Mouse (Mus musculus): ENCODE measurements around the gene Six6.
A peak's percentile ranks its signal among the peaks of the same experiment; 100 is the strongest.

Six6 gene

DNA sequence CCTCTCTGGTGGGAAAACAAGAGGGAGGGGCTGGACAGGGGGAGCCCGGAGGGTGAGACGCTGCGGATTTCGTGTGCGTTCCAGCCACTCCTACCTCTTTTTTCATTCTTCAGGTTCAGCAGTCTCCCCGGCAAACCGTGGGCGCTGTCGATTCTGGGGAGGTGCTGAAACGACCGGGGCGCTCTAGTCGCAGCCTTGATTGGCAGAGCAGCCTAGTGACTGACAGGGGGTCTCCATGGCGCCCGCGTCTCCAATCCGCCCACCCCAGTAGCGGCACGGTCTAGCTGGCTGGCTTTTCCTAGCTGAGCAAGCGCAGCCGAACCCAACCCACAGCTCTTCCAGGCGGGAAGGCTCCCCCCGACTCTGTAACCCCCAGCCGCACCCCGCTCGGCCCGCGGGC, at the start of gene Six6:
Six6 (plus strand) TSS at position 277 of the 400 bp plus-strand sequence.
- peak; percentile 86 for DNase-seq (ENCODE audit: low read depth, low spot score)

DNA sequence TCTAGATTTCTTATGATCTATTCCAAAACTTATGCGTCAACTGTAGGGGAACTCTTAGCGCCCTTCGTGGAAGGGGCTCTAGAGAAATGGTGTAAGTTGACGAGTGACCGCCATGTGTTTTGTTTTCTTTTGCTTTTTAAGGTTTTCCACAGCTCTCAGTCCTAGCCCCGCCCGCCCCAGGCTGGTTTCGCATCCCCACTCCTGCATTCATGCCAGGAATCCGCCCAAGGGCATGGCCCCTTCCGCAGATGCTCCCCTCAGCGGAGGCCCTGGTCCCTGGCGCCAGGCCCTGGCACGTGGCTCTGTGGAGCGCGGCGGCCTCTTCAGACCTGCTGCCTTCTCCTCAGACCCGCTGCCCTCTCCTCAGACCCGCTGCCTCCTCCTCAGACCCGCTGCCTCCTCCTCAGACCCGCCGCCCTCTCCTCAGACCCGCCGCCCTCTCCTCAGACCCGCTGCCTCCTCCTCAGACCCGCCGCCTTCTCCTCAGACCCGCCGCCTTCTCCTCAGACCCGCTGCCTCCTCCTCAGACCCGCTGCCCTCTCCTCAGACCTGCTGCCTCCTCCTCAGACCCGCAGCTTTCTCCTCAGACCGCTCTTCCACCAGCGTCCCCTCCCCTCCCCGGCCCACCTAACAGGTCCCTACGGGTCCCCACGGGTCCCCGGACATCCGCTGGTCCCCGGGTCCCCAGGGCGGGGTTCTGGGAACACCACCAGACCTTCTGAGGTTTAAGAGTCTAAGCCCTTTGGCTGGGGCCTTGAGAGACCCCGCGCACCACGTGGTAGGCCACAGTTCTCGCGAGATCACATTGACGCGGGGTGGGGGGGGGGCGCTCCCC, 22.3 kb upstream of the Six6 start:
- peak; percentile 84 for DNase-seq (ENCODE audit: low read depth, low spot score)

DNA sequence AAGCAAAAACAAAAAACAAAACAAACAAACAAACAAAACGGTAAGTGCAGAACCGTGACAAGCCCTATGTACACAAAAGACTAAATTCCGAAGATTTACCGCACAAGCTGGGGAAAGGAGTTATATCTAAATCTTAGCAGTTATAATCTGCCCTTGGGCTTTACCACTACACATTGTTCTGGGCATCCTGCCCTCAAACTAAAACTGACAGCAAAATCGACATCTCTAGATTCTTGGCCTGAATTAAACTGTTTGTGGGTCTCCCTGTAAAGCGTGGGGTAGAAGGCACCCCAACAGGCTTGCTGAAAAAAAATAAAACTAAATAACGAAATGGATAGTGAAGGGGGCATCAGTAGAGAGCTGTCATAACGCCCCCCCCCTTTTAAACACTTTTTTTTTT, 2.9 kb upstream of the Six6 start:
- no peak for DNase-seq (ENCODE audit: low read depth, low spot score)

DNA sequence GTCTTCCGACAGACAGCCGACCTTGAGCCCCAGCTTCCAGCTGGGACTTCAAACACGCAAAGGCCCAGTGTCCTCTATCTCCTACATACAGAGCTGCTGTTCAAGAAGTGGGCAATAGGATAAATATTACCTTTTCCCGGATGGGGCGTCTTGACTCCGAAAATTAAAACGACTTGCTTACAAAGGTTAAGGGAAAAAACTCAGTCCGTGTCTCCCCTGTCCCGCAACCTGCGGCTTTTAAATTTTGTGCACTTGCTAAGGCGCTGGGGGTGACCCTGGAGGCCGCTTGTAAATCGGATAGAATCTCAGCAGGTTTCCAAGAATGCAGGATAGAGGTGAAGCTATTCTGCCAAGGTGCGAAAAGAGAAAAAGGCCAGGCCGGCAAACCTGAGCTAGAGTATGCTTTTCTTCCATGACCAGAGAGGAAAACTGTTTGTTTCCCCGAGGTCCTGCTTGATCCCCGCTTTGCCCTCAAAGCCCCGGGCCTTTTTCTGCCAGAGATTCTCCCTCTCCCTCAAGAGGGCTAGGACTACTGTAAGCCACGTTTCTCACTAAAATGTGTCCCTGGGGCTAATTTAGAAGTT, 2.1 kb upstream of the Six6 start:
- DNase-seq (ENCODE audit: low read depth, low spot score), result peak; percentile 12

DNA sequence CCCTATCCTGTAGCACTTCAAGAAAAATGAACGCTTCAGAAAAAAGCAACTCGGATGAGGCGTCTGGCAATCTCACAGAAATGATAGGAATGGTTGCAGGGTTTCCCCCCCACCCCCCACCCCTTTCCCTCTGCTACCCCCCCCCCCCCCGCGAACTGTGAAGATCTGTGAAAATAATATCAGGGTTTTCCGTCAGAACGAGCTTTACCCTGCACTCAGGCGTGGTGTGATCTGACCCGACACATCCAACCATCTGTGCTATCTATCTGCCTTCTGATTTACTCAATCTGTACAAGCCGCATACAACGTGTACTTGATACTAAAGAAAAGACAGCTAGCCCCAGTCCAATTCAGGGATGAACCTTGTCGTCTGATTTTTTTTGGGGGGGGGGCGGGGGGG, 1.5 kb upstream of the Six6 start:
- no peak for DNase-seq (ENCODE audit: low read depth, low spot score)

DNA sequence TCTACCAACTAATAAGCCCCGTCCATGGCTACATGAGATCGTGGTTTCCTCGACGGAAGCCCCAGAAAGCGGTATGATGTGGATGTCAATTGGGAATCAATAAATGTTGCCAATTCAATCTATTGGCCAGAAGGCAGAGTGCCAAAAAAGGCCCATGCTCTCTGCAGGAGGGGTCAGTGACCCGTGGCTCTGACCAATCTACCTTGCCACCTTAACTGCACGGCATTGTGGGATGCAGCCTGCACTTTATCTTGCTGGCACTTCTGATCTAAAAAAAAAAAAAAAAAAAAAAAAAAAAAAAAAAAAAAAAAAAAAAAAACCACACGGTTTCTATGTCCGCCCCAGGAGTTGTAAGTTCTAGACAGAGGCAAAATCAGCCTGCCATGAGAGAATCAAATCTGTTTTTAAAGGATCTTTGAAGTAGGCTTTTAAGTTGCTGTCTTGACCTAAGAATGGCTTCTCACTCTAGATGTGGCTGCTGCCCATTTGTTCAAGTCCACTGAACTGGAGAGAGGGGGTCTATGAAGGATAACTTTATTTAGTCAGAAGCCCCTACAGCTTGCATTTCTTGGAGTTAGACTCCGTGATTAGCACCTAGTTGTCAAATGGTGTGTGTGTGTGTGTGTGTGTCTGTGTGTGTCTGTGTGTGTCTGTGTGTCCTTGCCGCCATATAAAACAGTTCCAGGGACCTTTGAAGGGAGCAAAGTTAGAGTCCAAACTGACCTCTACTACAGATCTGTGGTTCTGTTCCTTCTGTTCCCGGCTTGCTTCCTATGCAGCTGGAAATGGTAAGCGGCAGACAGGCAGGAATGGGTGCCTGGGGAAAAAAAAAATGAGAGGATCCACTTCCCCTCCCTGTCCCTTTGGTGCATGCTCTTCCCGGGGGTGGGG, 847 bp upstream of the Six6 start:
- no peak for DNase-seq (ENCODE audit: low read depth, low spot score)

DNA sequence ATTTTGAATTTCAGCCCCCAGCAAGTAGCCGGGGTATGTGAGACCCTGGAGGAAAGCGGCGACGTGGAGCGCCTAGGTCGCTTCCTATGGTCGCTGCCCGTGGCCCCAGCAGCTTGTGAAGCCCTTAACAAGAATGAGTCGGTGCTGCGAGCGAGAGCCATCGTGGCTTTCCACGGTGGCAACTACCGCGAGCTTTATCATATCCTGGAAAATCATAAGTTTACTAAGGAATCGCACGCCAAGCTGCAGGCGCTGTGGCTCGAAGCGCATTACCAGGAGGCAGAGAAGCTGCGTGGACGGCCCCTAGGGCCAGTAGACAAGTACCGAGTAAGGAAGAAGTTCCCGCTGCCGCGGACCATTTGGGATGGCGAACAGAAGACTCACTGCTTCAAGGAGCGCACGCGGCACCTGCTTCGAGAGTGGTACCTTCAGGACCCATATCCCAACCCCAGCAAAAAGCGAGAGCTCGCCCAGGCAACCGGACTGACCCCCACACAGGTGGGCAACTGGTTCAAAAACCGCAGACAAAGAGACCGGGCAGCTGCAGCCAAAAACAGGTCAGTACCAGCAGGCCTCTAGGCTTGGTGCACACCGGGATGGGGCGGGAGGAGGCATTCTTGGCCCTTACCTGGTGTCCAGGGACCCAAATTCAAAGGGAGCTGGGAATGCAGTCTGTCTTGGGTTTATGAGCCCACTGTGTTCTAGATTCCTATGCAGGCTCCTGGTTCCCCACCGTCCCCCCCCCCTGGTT, 554 bp downstream of the Six6 start, which contains the start of gene 4930447C04Rik:
4930447C04Rik (minus strand) TSS at position 704 of the 751 bp plus-strand sequence.
- DNase-seq (ENCODE audit: low read depth, low spot score), result peak; percentile 48

DNA sequence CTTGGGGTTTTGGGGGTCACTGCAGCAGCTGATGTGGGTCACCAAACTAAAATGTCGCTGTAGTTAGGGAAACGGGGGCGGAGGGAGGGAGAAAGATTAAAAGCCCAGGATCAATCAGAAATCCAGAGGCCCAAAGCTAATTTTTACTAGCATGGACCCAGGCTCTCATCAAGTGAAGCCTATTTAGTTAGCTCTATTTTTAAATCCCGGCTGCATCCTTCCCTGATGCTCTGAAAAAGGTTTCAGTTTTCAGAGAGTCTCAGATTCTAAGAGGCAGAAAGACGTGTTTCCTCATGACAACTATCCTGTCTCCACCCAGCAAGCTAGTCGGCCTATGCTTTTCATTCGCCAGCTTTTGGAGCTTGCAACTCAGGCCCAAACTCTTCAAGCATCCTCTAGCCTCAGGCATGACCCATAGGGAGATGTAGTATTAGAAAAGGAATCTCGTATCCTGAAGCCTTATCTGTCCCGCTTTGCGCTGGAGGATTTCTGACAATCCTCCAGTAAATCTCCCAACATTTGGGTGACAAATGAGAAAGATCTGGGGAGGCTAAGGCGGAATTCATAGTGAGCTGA, 1.2 kb downstream of the Six6 start:
- peak; percentile 23 for DNase-seq (ENCODE audit: low read depth, low spot score)

DNA sequence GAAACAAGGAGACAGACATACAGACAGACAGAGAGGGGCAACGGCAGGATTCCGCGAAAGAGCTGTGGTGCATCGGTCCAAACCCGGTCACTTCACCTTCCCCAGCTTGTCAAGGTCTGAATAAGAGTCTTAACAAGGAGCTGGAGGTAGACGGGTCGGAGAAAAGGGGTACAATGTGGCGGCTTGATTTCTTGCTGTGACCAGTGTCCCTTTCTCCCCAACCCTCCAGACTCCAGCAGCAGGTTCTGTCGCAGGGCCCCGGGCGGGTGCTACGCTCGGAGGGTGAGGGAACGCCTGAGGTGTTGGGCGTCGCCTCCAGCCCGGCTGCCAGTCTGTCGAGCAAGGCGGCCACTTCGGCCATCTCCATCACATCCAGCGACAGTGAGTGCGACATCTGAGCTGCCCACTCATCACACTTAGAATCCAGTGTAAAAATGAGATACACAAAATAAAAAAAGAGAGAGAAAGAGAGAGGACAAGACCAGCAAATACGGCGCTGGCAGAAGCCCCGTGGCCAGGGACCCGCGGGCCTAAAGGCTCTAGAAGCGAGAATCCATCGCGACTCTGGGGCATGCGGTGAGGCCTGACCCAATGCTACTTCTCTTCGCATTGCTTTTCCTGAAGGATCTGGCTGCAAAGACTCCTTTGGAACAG, 1.8 kb downstream of the Six6 start:
- peak; percentile 52 for DNase-seq (ENCODE audit: low read depth, low spot score)

DNA sequence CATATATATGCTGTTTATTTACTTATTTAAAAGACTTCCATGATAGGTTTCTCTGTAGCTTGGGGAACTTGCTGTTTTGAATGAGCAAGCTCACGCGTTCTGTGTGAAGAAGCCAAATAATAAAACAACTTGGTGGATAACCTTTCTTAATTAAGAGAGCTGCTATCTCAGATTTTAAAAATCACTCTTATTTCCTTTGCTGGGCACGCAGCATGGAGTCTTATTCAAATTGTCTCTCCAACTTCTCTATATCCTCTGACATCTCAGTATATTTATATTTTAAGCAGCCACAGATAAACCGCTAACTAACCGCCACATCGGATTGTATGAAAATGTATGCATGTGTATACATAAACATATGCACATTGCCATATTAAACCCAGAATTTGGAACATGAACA, 2.5 kb downstream of the Six6 start:
- DNase-seq (ENCODE audit: low read depth, low spot score), result no peak

DNA sequence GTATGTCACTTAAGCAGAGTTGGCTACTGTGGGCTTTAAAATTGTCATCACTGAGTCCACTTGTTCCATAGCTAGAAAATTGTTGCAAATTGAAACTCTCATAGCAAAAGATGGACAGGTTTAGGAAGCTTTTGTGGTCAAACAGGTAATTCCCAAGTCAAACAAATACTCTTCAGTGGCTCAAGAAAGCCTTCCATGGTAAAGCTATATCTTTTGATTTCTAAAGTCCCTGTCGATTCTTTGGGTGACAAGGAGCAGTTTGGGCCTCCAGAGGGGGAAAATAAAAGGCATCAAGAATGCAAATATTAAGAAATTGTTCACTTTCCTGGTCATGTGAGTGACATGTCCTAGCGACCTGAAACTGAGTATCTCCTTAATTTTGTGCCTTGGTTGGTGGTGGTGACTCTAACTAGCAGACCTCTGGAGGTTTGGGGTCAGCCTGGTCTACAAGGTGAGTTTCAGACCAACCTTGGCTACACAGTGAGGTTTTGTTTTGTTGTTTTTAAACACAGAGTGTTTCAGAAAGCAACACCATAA, 4.0 kb downstream of the Six6 start:
- no peak for DNase-seq (ENCODE audit: low read depth, low spot score)

DNA sequence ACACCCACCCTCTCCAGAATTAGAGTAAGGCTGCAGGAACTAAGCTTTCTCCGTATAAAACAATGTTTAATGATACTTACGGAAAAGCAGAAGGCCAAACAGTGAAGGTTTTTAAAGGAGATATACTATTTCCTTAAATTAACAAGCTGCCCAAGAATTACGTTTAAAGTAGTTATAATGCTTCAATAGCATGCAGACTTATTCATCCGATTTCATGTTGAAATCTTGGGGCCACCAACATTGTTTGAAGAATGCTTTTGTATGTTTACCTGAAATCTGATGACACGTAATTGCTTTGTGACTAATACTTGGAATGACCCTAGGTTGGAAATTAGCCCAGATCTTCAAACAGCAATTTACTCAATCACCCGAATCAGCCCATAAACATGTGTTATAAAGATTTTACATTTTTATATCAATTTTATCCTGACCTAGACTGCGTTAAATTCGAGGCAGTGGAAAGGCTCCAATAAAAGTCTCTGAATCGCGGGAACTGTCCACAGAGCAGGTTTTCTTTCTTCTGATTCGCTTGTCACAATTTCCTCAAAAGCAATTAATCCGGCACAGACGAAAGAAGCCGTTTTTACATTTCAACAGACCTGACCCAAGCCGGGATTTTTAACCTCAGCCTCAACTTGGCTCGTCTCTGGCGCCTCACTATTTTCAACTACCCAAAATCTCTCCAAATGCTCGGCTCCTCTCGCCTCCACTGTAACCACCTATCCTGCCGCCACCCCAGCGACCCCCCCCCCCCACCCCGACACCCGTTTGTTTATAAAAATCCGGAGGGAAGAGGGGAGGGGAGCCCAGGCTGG, 4.9 kb downstream of the Six6 start:
- DNase-seq (ENCODE audit: low read depth, low spot score), result peak; percentile 17

DNA sequence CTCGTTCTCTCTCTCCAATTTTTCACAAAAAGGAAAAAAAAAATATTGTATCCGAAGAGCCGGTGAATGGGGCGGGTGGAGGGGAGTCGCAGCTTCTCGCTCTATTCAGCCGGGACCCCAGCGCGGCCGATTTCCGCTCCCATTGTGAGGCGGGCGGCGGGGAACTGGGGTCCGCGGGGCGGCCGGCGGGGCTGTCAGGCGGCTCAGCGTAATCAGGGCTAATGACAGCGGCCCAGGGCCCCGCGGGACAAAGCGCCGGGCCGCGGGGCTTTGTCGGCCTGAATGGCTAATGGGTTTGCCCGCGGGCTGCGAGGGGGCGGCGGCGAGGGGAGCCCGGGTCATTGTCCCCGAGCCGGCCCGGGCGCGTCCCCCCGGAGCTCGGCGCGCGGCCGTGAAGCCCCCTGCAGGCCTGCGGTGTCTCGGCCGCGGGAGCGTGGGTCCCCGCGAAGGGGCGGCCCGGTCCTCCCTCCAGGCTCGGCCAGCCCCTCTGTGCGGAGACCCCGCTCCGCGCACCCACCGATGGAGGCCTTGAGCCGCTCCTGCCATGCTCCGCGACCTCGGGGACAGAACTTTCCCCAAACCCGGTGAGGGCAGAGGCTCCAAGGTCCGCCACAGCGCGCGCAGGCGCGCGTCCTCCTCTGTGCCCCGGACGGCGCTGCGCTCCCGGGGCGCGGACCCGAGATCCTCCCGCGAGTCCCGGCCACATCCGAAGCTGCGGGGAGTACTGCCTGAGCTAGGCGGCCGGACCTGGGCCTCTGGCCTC, 5.8 kb downstream of the Six6 start:
- peak; percentile 70 for DNase-seq (ENCODE audit: low read depth, low spot score)

DNA sequence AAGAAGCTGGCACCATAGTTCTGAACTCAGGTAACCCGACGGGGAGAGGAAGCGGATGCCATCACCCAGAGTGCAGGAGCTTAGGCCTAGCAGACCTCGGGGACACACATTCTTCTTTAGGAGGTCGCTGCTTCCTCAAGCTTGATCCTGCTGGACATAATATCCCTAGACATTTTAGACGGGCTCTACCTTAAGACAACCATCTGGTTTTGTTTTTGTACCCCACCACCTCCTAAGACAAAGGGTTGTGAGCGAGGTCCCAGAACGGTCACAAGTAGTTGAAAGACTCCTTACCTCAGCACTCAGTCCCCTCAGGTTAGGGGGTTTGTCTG, 6.3 kb downstream of the Six6 start:
- no peak for DNase-seq (ENCODE audit: low read depth, low spot score)

DNA sequence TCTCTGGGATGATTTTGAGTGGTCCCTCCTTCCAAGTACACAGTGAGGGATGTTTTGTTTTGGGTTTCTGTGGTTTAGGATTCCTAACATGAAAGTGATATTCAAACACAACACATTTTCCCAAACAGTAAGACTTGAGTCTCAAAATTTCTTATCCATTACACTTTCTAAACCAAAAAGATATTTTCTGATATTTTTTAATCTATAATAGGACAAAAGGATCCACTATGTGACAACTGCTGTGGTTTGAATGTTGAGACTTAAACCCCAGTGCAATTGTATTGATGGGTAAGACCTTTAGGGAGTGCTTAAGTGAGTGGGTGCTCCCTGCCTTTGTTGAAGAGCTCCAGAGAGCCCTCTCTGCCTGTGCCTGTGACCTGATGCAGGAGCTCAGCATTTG, 7.1 kb downstream of the Six6 start:
- DNase-seq (ENCODE audit: low read depth, low spot score), result no peak

DNA sequence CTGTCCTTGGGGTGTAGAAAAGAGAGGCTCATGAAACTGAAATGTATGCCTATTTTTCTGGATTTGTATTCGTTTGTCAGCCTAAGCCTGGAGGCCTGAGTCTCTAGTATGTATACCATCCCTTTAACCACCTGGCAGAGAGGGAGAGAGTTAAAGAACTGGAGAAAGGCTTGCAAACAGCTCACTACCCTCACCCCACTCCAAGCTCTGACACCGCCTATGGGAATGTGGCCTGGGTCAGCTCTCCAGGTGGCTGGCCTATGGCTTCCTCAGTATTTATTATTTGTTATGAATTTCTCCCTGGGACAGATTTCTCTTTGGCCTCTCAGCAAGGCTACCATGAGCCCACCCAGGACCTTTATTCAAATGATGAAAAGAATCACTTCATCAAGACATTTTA, 7.6 kb downstream of the Six6 start:
- no peak for DNase-seq (ENCODE audit: low read depth, low spot score)

DNA sequence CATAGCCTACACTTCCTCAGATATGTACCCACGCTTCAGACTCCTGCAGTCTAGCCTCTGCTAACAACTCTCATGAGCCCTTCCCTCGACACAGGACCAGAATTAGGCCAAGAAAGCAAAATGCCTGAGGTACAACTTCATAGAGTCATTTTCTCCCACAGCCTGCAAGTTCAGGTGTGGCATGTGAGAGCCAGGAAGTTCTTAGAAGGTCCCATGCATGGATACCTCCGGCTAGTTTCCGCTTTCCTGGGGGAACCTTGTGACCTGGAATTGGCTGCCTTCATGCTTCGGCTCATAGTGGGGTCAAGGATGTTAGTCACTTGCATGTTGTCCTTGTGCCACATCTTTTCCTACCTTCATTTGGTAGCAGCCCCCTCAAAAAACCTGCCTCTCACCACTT, 13.4 kb downstream of the Six6 start:
- no peak for DNase-seq (ENCODE audit: low read depth, low spot score)

DNA sequence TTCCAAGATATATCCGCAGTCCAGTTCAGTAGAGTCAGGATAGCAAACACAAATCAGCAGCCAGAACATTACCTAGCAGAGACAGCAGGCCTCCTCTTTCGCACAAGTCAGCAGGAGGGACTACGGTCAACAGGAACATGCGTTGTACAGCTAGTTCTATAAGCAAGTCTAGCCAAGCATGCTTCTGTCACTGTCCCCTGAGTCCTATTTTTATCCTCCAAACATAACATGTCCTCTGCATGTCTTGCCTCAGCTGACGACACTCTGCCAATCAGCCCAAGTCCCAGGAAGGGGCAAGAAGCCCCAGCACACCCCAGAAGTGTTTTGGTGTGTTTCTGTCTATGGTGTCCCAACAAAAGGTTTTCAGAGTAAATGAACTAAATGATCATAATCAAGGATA, 14.2 kb downstream of the Six6 start:
- no peak for DNase-seq (ENCODE audit: low read depth, low spot score)

DNA sequence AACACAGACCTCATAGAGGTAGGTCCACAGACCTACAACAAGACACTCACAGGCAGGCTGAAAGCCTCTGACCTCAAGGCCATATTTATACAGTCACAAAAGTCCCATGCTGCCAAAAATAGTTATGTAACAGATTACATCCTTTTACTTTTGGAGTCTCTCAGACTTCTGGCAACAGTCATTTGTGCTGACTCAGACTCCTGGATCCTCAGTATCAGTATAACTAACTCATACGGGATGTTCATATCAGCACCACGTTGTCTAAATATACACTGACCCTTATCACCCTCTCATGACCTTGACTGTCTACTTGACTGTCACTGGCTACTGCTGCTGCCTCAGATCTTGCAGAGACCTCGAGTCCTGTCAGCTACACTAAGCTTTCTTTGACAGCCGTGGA, 15.2 kb downstream of the Six6 start:
- no peak for DNase-seq (ENCODE audit: low read depth, low spot score)
